Mouse (Mus musculus) small intestine, adult 2 months (tissue): ENCODE data around the gene Wdr1.

ENCODE experiments used
- CTCF ChIP-seq: fragments of 200-500 bp; IDR thresholded peaks from 2 replicates; pipeline ENCODE4 v1.5.1; 2012; ENCODE audit warnings: low read depth, mild to moderate bottlenecking, control low read depth, inconsistent platforms, low read length, moderate library complexity, mixed read lengths; ENCODE audit not compliant: insufficient replicate concordance, insufficient read length; ENCODE audit errors: extremely low read depth
- POLR2A ChIP-seq: fragments of 200-500 bp; IDR thresholded peaks from 2 replicates; pipeline ENCODE4 v1.6.1; 2012; ENCODE audit warnings: low read depth, mild to moderate bottlenecking, control low read depth, inconsistent platforms, low read length, moderate library complexity

DNA sequence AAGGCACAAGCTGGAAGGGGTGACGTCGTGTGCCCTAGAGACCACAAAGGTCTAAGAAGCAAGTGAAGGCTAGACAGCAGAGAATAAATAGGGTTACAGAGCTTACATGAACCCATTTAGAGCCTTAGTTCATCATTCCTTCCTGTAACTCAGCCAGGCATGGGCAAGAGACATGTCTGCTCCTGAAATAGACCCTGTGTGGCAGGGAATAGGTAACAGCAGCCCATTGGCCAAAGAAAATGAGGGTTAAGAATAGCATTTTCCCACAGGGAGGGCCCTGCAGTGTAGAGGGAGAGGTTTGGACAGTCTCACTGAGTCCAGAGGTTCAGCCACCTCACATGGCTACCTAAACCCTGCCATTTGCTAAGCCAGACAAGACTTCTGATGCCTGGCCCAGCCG is 21.3 kb downstream of the Wdr1 start:
- TF ChIP-seq CTCF: no peak
- TF ChIP-seq POLR2A: no peak
